Mouse (Mus musculus) embryonic facial prominence, embryonic 12.5 days (tissue): ENCODE measurements around the gene Tnfrsf17. TPM values are rescaled to one million over a fixed set of nuclear protein-coding genes. Genes with fewer than 3 reads are reported as not detected.
"Not testable (repeated sequence)": the region's sequence is repeated elsewhere in the genome, so short reads cannot be mapped to it uniquely, and the experiment has no call there.

Source experiments
- ATAC-seq: fragments of 200-750 bp; cut with Nextera tagmentation; 2 replicates; pipeline ENCODE4 v1.8.0; 2017; ENCODE audit not compliant: insufficient number of reproducible peaks, insufficient read depth, low FRiP score, low TSS enrichment
- H3K27ac ChIP-seq: fragments of 300-500 bp; sonication (generic); 2 replicates; pipeline ENCODE4 v1.5.1; 2016; ENCODE audit warnings: mild to moderate bottlenecking
- H3K27me3 ChIP-seq: fragments of 300-500 bp; sonication (generic); 2 replicates; pipeline ENCODE4 v1.6.1; 2016; ENCODE audit warnings: mild to moderate bottlenecking, moderate library complexity
- H3K36me3 ChIP-seq: fragments of 300-500 bp; sonication (generic); 2 replicates; pipeline ENCODE4 v1.6.1; 2016; ENCODE audit warnings: mild to moderate bottlenecking
- H3K4me1 ChIP-seq: fragments of 300-500 bp; sonication (generic); 2 replicates; pipeline ENCODE4 v1.6.1; 2016
- H3K4me2 ChIP-seq: fragments of 300-500 bp; sonication (generic); replicated peaks from 2 replicates; pipeline ENCODE4 v1.6.1; 2016; ENCODE audit warnings: mild to moderate bottlenecking, moderate library complexity
- H3K4me3 ChIP-seq: fragments of 300-500 bp; sonication (generic); 2 replicates; pipeline ENCODE4 v1.5.1; 2016; ENCODE audit warnings: mild to moderate bottlenecking
- H3K9ac ChIP-seq: fragments of 300-500 bp; sonication (generic); 2 replicates; pipeline ENCODE4 v1.6.1; 2016; ENCODE audit warnings: mild to moderate bottlenecking, moderate library complexity
- H3K9me3 ChIP-seq: fragments of 300-500 bp; sonication (generic); 2 replicates; pipeline ENCODE4 v1.6.1; 2016; ENCODE audit warnings: mild to moderate bottlenecking, moderate library complexity
- WGBS: fragments of 180-500 bp; shearing (Covaris S2); methylation state at CpG from one replicate; pipeline ENCODE4 v1.1.7; 2016; 5-methylcytosine and 5-hydroxymethylcytosine counted together
- polyA plus RNA-seq: library from polyadenylated mRNA; unstranded; fragments of >200 nt; fragmentation: Nextera tagmentation; extraction: Ambion mirVana; gene quantifications from 2 replicates; pipeline ENCODE4 v1.2.1, GENCODE M21; 2016

Tnfrsf17 gene
- polyA plus RNA-seq, 1 experiment from 2014 or later, result not detected

DNA sequence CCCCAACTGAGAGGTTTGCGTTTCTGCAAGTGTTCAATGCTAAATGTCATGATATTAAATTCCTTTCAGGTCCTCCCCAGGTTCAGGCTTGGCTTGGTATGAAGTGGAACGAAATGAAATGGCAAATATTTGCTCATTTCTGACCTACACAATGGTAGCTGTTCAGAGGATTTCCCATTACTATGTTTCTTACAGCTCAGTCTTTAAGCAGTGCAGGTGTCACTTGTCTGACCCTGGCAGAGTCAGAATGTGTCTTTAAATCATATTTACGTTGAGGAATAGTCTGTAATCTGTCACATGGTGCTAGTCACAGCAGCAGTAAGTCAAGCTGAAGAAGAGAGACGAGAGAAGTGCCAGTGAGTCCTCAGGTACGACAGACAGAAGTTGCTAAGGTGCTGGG, 45.6 kb downstream of the Tnfrsf17 start:
- no peak overlapping the region for H3K4me2 ChIP-seq
- H3K4me3 ChIP-seq, result no peak overlapping the region
- H3K9ac ChIP-seq, result no peak overlapping the region
- H3K4me1 ChIP-seq, result no peaks in the 10 kb centered on the region
- WGBS, result 74% methylated on average over 5 of the region's 5 CpGs
- H3K9me3 ChIP-seq, result no peaks in the 10 kb centered on the region
- no peak overlapping the region for H3K27ac ChIP-seq
- H3K27me3 ChIP-seq, result no peaks in the 10 kb centered on the region
- 0 out of 2 replicates have a peak, but pooled peaks cover 6% of the 10 kb centered on the region for H3K36me3 ChIP-seq
- no peak for ATAC-seq

DNA sequence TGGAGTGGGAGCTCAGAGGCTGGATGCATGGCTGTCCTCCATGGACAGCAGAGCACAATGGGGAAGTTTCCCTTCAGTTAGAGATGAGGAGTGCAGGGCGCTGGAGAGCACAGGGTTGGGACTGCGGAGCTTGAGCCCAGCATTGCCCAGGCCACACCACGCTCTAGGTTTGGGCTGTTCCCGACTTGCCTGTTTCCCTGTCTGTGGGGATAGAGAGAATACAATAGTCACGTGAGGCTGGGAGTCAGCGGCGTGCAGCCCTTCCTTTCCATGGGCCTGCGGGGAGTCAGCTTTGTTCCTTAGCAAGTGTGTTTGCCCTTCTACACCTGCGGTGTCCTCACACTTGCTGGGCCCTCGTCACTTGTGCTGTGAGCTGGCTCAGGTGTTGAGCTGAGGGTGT, 46.3 kb downstream of the Tnfrsf17 start:
- no peak for ATAC-seq
- Histone ChIP-seq H3K36me3 (0 out of 2 replicates have a peak, but pooled peaks cover 2% of the 10 kb centered on the region), H3K4me1 (no peaks in the 10 kb centered on the region), H3K27ac (no peak overlapping the region), H3K9me3 (no peaks in the 10 kb centered on the region), H3K4me3 (no peak overlapping the region), H3K27me3 (no peaks in the 10 kb centered on the region), H3K4me2 (no peak overlapping the region), H3K9ac (no peak overlapping the region)
- 40% methylated on average over 10 of the region's 10 CpGs for WGBS

DNA sequence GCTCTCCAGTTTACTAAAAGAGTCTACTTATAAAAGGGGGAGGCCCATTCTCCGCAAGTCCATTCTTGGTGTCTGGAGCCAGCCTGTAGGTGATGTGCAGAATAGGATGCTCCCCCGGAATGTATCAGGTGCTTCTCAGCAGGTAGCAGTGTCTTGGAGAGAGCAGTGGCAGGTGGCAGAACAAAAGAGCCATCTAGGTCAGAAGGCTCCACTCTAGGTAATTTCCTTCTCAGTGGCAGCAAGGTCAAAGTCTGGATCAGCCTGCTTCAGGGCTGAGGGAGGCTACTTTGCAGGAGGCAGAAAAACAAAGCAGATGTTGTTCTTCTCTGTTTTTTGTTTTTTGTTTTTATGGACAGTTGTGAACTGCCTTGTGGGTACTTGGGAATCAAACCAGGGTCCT, 47.0 kb downstream of the Tnfrsf17 start:
- not testable (repeated sequence) for H3K27me3 ChIP-seq, H3K4me2 ChIP-seq, H3K36me3 ChIP-seq, H3K4me1 ChIP-seq, H3K4me3 ChIP-seq, H3K9me3 ChIP-seq, ATAC-seq, H3K9ac ChIP-seq, H3K27ac ChIP-seq
- 81% methylated on average over 2 of the region's 2 CpGs for WGBS

DNA sequence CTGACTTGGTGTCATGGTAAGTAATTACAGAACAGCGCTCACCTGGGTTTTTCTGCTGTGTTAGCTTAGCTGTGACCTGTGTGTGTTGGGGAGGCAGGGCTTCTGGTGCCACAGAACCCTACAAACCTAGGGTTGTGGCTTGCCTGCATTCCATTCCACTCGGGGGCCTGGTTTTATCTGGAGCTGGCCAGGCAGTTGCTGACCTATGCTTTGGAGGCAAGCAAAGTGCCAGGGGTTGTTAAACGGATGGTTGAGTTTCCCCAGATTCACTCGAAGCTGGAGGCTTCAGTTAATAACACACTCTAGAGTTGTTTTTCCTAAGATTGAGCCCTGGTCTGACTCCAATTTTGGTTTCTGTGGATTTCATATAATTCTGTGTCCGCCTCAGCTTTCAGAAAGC, 52.0 kb downstream of the Tnfrsf17 start:
- 58% methylated on average over 5 of the region's 5 CpGs for whole genome bisulfite sequencing
- Histone ChIP-seq H3K27ac (no peak overlapping the region), H3K4me1 (peaks cover 9% of the 10 kb centered on the region), H3K9me3 (no peaks in the 10 kb centered on the region), H3K9ac (no peak overlapping the region), H3K4me3 (no peak overlapping the region), H3K4me2 (no peak overlapping the region), H3K36me3 (no peaks in the 10 kb centered on the region), H3K27me3 (no peaks in the 10 kb centered on the region)
- ATAC-seq, result no peak

DNA sequence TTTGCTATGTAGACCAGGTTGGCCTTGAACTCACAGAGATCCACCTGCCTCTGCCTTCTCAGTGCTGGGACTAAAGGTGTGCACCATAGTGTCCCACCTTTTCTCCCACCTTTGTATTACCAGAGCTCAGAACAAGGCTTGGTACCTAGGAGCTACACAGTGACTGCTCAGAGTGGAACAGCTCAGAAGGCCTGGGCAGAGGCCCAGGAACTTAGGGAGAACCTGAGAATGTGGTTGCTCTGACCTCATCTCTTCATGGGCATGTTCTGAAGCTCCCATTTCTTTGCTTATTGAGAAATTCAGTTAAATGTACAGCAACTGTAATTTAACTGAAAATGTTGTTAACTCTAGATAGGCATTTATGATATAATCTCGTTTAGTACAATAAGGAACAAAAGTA, 53.2 kb downstream of the Tnfrsf17 start:
- Histone ChIP-seq H3K4me2 (no peak overlapping the region), H3K27ac (no peak overlapping the region), H3K9me3 (no peaks in the 10 kb centered on the region), H3K36me3 (no peaks in the 10 kb centered on the region), H3K4me1 (peaks cover 9% of the 10 kb centered on the region), H3K4me3 (no peak overlapping the region), H3K9ac (no peak overlapping the region), H3K27me3 (no peaks in the 10 kb centered on the region)
- 76% methylated on average over 1 of the region's 1 CpGs for WGBS
- no peak for ATAC-seq

DNA sequence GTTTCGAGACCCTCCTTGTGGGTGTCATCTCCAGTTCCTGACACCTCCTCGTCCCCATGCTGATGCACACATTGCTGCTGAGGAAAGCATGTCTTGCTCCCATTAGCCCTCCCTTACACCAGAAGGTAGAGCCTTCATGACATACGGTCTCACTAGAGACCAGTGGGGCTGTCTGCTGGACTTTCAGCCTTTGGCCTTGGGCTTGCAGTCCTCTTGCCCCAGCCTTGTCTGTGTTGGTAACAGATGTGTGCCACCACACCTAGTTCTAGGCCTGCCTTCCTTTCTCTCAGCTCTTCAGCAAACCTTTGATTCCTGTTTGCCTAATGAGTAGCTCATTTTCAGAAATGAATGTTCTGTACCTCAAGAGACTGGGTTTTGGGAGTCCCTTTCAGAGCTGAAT, 54.8 kb downstream of the Tnfrsf17 start:
- Histone ChIP-seq H3K9me3 (no peaks in the 10 kb centered on the region), H3K27ac (no peak overlapping the region), H3K27me3 (no peaks in the 10 kb centered on the region), H3K36me3 (no peaks in the 10 kb centered on the region), H3K4me1 (peaks cover 9% of the 10 kb centered on the region), H3K4me3 (no peak overlapping the region), H3K9ac (no peak overlapping the region), H3K4me2 (no peak overlapping the region)
- WGBS, result 82% methylated on average over 3 of the region's 3 CpGs
- ATAC-seq, result no peak

DNA sequence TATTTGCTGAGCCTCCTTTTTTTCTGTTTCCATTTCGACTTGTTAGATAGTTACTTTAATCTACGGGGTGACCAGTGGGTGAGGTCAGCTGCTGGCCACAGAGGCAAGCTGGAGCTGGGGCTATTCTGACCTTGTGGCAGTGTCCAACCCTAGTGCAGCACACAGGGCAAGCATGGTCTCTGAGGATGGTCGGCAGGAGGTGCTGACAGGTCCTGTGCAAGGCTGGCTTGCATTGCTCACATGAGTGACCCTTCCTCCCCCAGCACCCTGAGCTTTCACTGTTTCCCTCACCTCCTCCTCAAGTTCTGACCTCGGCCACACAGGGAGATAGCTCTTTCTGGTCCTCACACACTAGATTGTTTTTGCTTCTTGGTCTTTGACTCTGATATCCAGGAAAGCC, 55.5 kb downstream of the Tnfrsf17 start:
- Histone ChIP-seq H3K27ac (no peak overlapping the region), H3K9ac (no peak overlapping the region), H3K4me3 (no peak overlapping the region), H3K27me3 (no peaks in the 10 kb centered on the region), H3K9me3 (no peaks in the 10 kb centered on the region), H3K4me2 (no peak overlapping the region), H3K4me1 (peaks cover 9% of the 10 kb centered on the region), H3K36me3 (no peaks in the 10 kb centered on the region)
- no peak for ATAC-seq
- WGBS, result 52% methylated on average over 4 of the region's 4 CpGs

DNA sequence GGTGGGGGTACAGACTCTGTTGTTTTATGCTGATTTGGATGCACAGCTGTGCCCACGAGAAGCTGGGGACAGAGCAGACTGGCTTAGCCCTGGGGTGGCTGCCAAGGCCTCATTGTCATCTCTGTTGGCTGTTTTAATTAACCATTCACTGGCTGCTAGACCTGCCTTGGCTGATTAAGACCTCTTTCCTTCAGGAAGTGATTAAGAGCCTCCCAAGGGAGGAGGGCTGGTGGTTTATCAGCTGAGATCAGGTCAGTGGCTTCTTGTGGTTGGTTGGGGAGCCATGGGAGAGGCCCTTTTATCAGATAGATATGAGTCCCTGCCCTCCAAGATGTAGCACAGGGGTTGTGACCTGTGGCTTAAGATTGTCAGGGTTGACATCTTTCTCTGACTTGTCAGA, 56.0 kb downstream of the Tnfrsf17 start:
- Histone ChIP-seq H3K9ac (no peak overlapping the region), H3K4me3 (no peak overlapping the region), H3K4me1 (peaks cover 9% of the 10 kb centered on the region), H3K27me3 (no peaks in the 10 kb centered on the region), H3K9me3 (no peaks in the 10 kb centered on the region), H3K36me3 (no peaks in the 10 kb centered on the region), H3K4me2 (no peak overlapping the region), H3K27ac (no peak overlapping the region)
- no peak for ATAC-seq
- 10% methylated on average over 1 of the region's 1 CpGs for WGBS

Other genes with a start within 250 kb of the Tnfrsf17 start
- 102 and 103 TPM in 2 replicates for gene Litaf, start 247.7 kb upstream of the Tnfrsf17 start, polyA plus RNA-seq
- gene Txndc11, start 179.2 kb upstream of the Tnfrsf17 start, polyA plus RNA-seq, result 40.2 and 41.7 TPM in 2 replicates
- 112 TPM in 2 replicates for gene Zc3h7a, start 137.4 kb upstream of the Tnfrsf17 start, polyA plus RNA-seq
- gene Rsl1d1, start 110.5 kb upstream of the Tnfrsf17 start, polyA plus RNA-seq, result 198 and 211 TPM in 2 replicates
- gene Gspt1, start 59.5 kb upstream of the Tnfrsf17 start, polyA plus RNA-seq, result 106 and 107 TPM in 2 replicates
- gene Snx29, start 9.1 kb downstream of the Tnfrsf17 start, polyA plus RNA-seq, result 16.0 and 19.6 TPM in 2 replicates